Mouse (Mus musculus): ENCODE results near the gene Ddx25.

The Ddx25 gene

DNA sequence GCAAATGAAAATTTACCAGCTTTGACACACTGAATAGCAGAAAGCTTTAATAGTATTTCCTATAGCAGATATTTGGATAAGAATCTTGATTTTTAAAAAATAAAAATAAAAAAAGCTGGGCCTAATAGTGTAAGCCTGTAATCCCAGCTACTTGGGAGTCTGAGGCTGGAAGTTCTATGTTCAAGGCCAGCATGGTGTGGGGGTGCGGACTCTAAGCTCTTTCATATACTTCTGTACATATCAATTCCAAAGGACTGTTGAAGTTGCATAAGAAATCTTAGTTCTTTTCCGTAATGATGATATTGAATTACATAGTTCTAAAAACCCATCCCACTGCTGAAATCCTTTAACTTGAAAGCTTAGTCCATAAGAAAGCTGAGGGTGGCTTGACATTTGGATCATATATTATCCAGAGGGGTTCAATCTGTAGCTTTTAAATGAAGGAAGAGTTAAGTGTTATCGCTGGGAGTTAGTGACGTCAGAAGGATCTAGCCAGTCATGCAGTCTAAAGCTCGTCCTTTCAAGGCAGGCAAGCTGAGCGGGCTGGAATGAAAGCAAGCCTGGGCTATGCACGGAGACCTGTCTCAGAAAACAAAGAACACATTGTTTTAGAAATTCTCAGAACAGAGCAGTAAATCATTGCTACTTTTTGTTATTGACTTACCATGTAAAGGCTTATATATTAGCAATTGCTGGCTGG is 65.1 kb downstream of the Ddx25 start:
- no peak for DNase-seq

DNA sequence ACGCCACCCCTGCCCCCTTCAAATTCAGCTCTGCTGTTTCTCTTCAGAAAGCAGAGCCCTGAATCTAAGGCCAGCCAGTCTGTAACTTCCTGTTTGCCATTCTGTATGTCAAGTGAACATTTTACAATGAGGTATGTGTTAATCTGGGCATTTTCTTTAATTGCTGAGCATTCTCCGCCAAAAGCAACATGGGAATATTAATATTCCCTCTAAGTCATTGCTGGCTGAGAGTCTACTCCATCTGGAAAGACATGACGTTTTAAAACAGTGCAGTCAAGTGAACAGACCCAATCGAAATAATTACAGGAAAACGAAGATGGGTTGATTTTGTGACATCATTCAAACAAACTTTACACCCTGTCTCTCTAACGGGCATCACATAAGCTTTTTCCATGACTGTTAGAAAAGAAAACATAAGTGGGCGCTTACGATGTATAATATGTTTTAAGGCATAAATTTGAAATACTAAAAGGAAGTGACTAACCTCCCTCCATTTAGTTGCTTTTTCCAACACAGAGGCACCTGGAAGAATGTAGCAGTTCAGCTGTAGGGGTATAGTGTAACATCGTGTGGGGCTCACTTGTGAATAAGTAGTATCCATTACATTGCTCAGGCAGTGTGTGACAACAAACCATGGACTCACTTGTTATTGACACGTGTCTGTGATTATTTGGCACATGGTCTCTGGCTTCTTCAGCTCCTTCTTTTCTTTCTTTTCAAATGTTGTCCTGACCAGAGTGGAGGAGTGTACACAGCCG is 67.0 kb downstream of the Ddx25 start:
- DNase-seq, result no peak

DNA sequence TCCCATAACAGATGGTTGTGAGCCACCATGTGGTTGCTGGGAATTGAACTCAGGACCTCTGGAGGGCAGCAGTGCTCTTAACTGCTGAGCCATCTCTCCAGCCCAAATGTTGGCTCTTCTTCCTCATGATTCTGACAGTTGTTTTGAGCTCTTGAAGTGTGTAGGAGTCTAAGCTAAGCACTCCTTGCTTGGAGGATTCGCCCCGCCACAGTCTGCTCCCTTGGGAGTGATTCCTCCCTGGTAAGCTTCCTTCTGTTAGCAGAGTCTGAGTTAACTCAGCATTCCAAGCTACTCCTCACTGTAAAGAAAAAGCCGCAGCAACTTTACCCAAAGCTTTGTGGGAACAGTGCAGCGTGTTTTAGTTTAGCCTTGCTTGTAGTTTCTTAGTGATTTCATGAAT is 69.8 kb downstream of the Ddx25 start:
- DNase-seq, result peak; percentile 53

Measured in layer of hippocampus, adult 9-11 months (tissue).